Mouse (Mus musculus): ENCODE measurements around the gene Cth. TPM values are rescaled to one million over a fixed set of nuclear protein-coding genes. Genes with fewer than 3 reads are reported as not detected.

Cth gene
- 113 TPM for polyA plus RNA-seq (2014; fragmentation: Illumina TruSeq; extraction: RNeasy Lipid Tissue Mini Kit (QIAGEN cat#74804); ENCODE audit: low read depth, low replicate concordance)

DNA sequence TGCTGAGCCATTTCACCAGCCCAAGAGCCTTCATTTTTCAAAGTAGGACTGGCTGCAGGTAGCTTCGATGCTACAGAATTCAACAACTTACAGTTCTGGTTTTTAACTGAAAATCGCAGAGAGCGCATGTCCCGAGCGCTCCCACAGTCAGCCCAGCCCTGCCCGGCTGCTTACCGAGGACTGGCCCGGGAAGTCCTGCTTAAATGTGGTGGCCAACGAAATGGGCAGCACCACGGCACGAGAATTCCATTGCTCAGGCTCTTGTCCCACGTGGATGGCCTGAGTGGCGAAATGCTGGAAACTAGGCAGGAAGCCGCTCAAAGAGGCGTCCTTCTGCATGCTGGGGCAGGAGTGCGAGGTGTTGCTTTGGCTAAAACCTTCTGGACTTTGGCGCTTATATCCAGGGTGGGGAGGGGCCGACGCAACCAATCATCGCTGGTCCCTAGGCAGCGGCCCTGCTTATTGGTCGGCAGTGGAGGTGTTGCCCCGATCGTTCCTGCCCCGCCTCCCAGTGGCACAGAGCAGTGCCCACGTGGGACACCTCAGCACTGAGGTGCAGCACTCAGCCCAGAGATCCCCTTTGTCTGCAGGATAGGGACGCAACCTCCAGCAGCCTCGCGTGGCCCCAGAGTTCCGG lies at the start of gene Cth:
Gene Cth (minus strand): TSS at position 386 of the 637 bp plus-strand sequence.

DNA sequence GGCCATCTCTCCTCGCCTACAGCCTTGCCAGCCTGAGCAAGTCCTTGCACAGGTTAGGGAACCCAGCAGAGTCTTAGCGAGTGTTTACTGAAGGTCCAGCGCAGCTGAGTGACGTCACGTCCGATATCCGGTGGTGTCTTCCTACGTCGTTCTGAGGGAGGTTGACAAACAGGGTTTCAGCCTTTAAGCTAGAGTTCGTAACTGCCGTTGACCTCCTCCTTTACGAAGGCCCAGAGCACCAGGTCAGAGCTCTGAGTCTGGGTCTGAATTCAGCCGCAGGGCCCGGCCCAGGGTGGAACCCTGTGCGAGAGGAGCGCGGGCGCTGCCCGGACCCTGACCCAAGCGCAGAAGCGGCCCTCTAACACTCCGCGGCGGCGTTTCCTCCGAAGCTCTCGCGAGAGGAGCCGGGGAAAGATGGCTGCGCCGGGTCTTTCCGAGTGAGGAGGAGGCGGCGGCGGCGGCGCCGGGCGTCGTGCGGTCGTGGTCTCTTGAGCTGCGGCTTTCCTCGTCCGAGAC lies 22.0 kb upstream of the Cth start, which contains the start of gene Ankrd13c:
Gene Ankrd13c (plus strand): TSS at position 397 of the 516 bp plus-strand sequence.

Other genes with a start within 250 kb of the Cth start
- 150 TPM for gene Ankrd13c, start 22.2 kb upstream of the Cth start, polyA plus RNA-seq (2014; fragmentation: Illumina TruSeq; extraction: RNeasy Lipid Tissue Mini Kit (QIAGEN cat#74804); ENCODE audit: low read depth, low replicate concordance)
- gene Srsf11, start 111.6 kb upstream of the Cth start, polyA plus RNA-seq (2014; fragmentation: Illumina TruSeq; extraction: RNeasy Lipid Tissue Mini Kit (QIAGEN cat#74804); ENCODE audit: low read depth, low replicate concordance) = 670 TPM
- 67.0 TPM for gene Lrrc40, start 111.6 kb upstream of the Cth start, polyA plus RNA-seq (2014; fragmentation: Illumina TruSeq; extraction: RNeasy Lipid Tissue Mini Kit (QIAGEN cat#74804); ENCODE audit: low read depth, low replicate concordance)